Mouse (Mus musculus) lung, adult 2 months (tissue): Measurements from ENCODE around the gene Lyve1.

ENCODE experiments used
- CTCF ChIP-seq: fragments of 200-500 bp; IDR thresholded peaks from 2 replicates; pipeline ENCODE4 v1.5.1; 2011; ENCODE audit warnings: mild to moderate bottlenecking, low read length, control low read depth; ENCODE audit not compliant: insufficient read depth
- POLR2A ChIP-seq: fragments of 200-500 bp; IDR thresholded peaks from 2 replicates; pipeline ENCODE4 v1.6.1; 2011; ENCODE audit warnings: low read depth, mild to moderate bottlenecking, control low read depth, low read length, borderline replicate concordance; ENCODE audit errors: extremely low read depth

GRCm38 (mm10) chr7:110834522-110834921 lies 28.5 kb downstream of the Lyve1 start:
- no peak for TF ChIP-seq CTCF
- TF ChIP-seq POLR2A = no peak
